Mouse (Mus musculus): ENCODE data around the gene Gprasp2.

- TF ChIP-seq CTCF (IDR thresholded peaks at IDR 0.05; ENCODE audit: extremely low read depth, insufficient read depth, insufficient read length, insufficient replicate concordance), result no peak
- TF ChIP-seq POLR2A (IDR thresholded peaks at IDR 0.05; ENCODE audit: low read depth, low read length), result no peak
Measured at GRCm38 (mm10) chrX:135886234-135886585, 47.4 kb downstream of the Gprasp2 start.

Data from spleen, adult 2 months (tissue).